Mouse (Mus musculus) thymus, adult 2 months (tissue): ENCODE data around the gene Nipal3.

ENCODE experiments used
- CTCF ChIP-seq: fragments of 200-500 bp; IDR thresholded peaks from 2 replicates; pipeline ENCODE4 v1.5.1; 2012; ENCODE audit warnings: mild to moderate bottlenecking, control low read depth, low read length, moderate library complexity, borderline replicate concordance; ENCODE audit not compliant: control insufficient read depth, poor library complexity, insufficient read depth; ENCODE audit errors: extremely low read depth
- POLR2A ChIP-seq: fragments of 200-500 bp; IDR thresholded peaks from 2 replicates; pipeline ENCODE4 v1.6.1; 2012; ENCODE audit warnings: mild to moderate bottlenecking, low read length, control low read depth, moderate library complexity; ENCODE audit not compliant: control insufficient read depth, poor library complexity, insufficient read depth; ENCODE audit errors: extremely low read depth

DNA sequence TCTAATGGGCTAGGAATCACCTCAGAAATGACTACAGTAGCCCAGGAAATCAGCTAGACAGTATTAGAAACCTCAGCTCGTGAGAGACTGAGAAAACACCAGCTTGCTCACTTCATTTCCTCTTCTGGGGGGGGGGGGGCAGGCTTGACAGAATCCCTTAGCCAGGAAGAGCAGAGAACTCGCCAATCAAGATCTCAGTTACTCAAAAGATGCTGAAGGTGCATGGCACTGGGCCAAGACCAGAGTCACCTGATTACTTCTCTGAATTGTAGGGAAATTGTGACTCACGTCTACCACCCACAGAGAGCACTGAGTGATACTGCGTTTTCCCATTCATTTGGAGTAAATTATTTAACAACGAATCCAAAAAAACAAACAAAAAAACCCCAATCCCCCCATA lies 88.7 kb downstream of the Nipal3 start:
- TF ChIP-seq POLR2A (no peak), CTCF (no peak)
